Mouse (Mus musculus) testis, postnatal 14 days (tissue): Measurements from ENCODE around the gene Rhoc.
A peak's percentile ranks its signal among the peaks of the same experiment; 100 is the strongest.
"Not testable (repeated sequence)": the region's sequence is repeated elsewhere in the genome, so short reads cannot be mapped to it uniquely, and the experiment has no call there.

ENCODE experiments used
- DNase-seq: peaks from one replicate; pipeline ENCODE4 v3.0.0; 2021; ENCODE audit warnings: low spot score

Rhoc gene

GRCm38 (mm10) chr3:104788075-104788474, at the start of gene Rhoc:
Gene Rhoc (plus strand): TSS chr3:104788375.
- DNase-seq: no peak

- DNase-seq: no peak
These were observed 46.2 kb upstream of the Rhoc start for GRCm38 (mm10) chr3:104741954-104742353.

DNA sequence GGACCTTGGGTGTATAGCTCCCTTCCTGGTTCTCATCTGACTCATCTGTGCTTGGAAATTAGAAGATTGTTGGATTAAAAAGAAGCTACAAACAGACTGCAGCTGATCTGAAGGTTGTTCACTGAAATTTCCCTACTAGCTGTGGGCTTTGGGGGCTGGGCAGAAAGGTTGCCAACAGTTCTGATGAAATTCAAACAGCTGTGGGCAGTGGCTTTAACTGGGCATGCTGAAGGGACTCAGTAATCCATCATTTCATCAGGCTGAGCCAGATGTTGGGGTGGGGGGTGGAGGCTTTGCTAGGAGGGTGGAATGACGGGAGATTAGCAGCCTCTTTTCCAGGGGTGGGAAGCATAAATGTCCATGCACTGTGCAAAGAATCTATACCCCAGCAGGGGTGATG, 45.0 kb upstream of the Rhoc start:
- DNase-seq: no peak

DNA sequence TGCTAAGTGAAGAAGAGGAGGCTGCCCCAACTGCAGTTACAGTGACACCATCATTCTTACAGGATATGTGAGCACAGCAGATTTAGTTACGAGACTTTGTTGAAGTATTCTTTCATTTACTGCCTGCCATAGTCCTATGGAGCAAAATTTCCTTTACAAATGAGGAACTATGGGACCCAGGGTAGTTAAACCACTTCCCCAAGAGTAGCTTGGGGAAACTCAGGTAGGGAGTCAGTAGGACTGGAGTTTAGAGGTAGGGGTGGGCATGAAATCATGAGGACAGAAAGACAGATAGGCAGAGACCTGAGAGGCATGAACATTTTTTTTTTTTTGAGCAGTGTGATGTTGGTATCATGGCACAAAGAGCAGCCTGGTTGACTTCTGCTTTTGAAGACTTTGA, 44.3 kb upstream of the Rhoc start:
- no peak for DNase-seq

DNA sequence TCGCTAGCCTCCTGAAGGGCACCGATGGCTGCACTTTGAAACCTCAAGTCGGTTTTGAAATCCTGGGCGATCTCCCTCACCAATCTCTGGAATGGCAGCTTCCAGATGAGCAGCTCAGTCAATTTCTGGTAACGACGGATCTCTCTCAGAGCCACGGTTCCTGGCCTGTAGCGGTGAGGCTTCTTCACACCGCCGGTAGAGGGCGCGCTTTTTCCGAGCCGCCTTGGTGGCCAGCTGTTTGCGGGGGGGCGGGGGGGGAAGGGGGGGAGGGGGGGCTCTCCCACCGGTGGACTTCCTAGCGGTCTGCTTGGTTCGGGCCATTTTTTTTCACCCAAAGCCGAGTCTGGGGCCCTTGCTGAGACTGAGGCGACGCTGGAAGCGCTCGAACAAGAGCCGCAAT, 35.3 kb upstream of the Rhoc start:
- peak; percentile 41 for DNase-seq

- peak; percentile 84 for DNase-seq
These were observed 29.8 kb upstream of the Rhoc start for GRCm38 (mm10) chr3:104758406-104758805.

DNA sequence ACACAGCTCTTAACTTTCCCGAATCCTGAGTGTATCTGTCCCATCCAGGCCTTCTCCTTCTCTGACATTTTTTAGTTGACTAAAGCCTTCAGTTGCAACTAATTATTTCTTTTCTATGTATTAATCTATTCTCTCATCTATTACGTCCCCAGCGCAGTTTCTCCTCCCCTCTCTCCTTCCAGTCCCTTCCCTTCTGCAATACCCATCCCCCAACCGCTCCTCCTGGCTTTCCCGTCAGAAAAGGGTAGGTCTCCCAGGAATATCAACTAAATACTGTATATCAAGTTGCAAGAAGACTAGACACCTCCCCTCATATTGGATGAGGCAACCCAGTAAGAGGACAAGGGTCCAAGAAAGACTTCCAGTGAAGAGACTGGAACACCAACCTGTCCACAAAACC, 29.3 kb upstream of the Rhoc start:
- no peak for DNase-seq

- DNase-seq: not testable (repeated sequence)
These were observed 25.9 kb upstream of the Rhoc start for GRCm38 (mm10) chr3:104762103-104762863.

- no peak for DNase-seq
These were observed 23.2 kb upstream of the Rhoc start for GRCm38 (mm10) chr3:104765021-104765420.

GRCm38 (mm10) chr3:104767141-104767540, 21.0 kb upstream of the Rhoc start:
- no peak for DNase-seq

- DNase-seq: no peak
These were observed 20.5 kb upstream of the Rhoc start for GRCm38 (mm10) chr3:104767716-104768115.

DNA sequence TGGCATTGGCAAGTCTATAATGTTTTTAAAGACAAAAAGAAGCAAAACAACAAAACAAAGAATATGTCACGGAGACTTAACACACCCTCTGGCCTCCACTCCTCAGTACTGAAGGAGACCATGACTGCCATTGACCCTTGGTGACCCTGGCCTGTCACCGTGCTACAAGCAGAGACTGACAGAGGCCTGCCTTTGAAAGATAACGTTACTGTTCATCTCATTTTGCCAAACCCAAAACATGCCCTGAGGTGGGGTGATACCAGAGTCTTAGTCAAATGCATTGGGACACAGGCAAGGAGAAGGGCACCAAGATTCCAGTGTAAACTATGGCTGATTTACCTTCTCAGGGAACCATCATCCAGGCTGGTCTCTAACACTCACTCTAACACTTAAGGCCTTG, 19.0 kb upstream of the Rhoc start:
- no peak for DNase-seq

- DNase-seq: no peak
These were observed 18.1 kb upstream of the Rhoc start for GRCm38 (mm10) chr3:104770035-104770434.

GRCm38 (mm10) chr3:104770918-104771317, 17.3 kb upstream of the Rhoc start:
- no peak for DNase-seq

GRCm38 (mm10) chr3:104771460-104771859, 16.7 kb upstream of the Rhoc start:
- DNase-seq: no peak

GRCm38 (mm10) chr3:104773301-104773700, 14.9 kb upstream of the Rhoc start:
- DNase-seq: no peak

GRCm38 (mm10) chr3:104777342-104777741, 10.8 kb upstream of the Rhoc start:
- no peak for DNase-seq

DNA sequence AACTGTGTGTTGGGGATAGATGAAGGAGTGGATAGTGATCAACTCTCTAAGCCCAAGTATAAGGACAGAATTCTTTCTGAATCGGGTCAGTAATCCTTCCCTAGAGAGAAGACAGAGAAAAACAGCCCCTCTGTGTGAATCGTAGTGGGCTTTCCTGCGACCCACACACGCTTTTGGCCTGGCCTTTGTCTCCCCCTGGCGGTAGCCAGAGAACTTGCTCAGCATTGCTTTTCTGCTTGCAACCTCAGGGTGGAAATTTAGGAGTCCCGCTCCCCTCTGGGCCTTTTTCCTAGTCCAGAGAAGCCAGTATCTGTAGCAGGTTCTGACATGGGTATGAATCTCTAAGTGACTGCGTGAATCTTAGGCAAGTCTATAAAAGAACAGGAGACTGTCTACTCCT, 8.2 kb upstream of the Rhoc start:
- peak; percentile 70 for DNase-seq

- DNase-seq: peak; percentile 72
These were observed 7.4 kb upstream of the Rhoc start, which contains the start of gene Ppm1j for GRCm38 (mm10) chr3:104780561-104781420. Gene Ppm1j (plus strand): TSS chr3:104781056.

GRCm38 (mm10) chr3:104781471-104781903, 6.7 kb upstream of the Rhoc start, which contains the start of gene Fam19a3:
Gene Fam19a3 (minus strand): TSS chr3:104781840.
- DNase-seq: no peak

DNA sequence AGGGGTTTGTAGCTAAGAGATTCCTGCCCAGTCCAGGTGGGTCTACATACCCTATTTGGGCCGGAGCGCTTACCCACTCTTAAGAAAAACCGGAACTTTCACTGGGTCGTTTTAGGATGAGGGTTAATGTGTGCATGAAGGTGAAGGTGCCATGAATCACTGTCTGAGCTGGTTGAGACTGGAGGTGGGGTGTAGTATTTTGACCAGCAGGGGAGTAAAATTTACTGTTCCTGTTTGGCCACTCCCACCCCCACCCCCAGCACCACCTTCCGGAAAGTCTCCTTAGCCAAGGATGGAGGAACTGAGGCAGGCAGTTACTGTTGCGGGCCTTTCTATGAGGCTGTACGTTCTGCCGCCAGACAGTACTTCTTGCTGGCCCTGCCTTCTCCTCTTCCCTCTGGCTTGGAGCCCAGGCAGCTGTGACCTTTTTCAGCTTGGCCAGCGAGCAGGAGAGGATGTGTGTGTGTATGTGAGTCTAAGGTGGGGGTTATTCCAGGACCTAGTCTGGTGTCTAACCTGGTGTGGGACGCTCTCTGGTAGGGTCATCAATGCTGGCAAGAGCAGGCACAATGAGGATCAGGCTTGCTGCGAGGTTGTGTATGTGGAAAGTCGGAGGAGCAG, 6.0 kb upstream of the Rhoc start:
- no peak for DNase-seq

DNA sequence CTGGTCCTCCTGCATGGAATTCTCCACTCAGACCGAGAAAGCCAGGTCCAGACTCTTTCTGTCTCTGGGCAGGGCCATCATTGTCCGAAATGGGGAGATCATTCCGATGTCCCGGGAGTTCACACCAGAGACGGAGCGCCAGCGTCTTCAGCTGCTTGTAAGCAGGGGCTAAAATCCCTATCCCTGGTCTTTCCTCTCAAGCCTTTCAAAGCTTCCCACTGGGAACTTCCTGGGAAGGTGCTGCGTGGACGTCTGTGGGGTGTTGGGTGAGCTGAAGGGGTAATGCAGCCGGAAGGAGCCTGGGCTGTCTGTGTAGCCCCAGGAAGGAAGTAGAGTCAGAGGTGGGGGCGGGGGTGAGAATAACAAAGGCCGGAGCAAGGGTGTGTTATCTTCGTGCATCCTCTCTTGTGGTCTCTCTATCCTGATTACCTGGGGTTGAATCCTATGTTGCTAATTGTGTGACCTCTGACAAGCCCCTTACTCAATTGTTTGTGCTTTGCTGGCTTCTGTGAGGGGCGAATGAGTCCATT, 4.1 kb upstream of the Rhoc start:
- no peak for DNase-seq
